Mouse (Mus musculus) lung, postnatal 0 days (tissue): ENCODE measurements at regions not wholly inside any gene's neighbourhood (a gene's known extent, or its start where the extent isn't known, plus 50 kb on each side); places are given as distances from the start of the nearest gene placed in this dataset.

Experiments used
- CTCF ChIP-seq: IDR thresholded peaks from 2 replicates; pipeline ENCODE4 v1.5.1; 2016; ENCODE audit warnings: antibody characterized with exemption, mild to moderate bottlenecking
- EP300 ChIP-seq: IDR thresholded peaks from 2 replicates; pipeline ENCODE4 v1.6.1; 2016; ENCODE audit warnings: antibody characterized with exemption, mild to moderate bottlenecking, control low read depth

DNA sequence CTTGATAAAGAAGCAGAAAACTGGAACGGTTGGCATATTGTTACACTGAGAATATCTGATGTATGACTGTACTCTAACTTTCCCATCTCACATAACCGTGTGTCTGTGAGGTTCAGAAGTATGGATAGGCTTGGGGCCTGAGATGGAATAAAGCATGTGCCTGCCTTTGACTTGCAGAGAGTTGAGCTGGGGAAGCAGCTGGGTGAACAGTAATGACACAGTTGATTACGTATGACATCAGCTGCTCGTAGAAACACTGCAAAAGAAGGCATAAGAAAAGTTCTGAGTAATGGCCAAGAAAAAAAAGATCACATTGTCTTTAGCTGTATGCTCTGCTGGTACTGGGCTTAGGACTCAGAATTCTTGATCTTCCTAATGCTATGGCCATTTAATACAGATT lies 138.4 kb upstream of the Cnr1 start:
- no peak for TF ChIP-seq CTCF
- TF ChIP-seq EP300: no peak
